Comparison of ENCODE assay signal across 9 mouse cellular contexts in the genomic region with DNA sequence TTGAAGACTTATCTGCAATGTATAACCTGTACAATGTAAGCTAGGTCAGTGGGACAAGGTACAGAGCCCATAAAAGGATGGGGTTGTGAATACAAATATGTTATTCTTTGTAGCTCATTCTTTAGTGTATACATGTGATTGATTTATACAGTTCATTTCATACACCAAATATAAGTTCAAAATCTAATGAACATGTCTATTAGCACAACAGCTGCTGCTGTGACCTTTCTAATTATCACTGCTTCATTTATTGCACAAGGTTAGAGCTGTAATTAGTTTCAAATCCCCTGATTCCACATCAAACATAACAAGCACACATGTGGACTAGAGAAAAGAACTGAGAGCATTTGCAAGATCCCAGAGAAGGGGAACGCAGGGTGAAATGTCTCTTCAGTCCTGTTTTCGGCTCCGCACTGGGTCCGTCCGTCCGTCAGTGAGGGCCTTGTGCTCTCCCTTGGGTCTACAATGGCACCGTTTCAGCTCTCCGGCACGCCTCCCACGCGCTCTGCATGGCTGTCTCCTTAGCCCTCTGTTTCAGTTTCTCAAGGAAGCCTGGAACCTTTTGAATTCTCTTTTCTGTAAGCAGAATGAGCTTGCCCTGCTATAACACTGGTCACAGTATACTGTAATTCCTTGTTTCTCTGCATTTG.
DNase-seq lines count a peak whose midpoint lies in the region; TF ChIP-seq lines count a peak whose summit lies in the region.
"Had no signal": no experiment of that assay in that cellular context is flagged by ENCODE, and none has a peak within 500 bp of the region (broad histone marks: within the 10 kb centered on the region; RNA-seq: fewer than 3 reads in every experiment).

No protein-coding gene starts in this region.

- peak overlapping the region; percentile 38; the same call in 1 of the 2 replicates for H3K27ac ChIP-seq in ES-E14 (ENCODE audit: insufficient read depth, low read depth, low read length, poor library complexity, severe bottlenecking)
- no peak overlapping the region for H3K27ac ChIP-seq in gastrocnemius, adult 2 months
- H3K27ac ChIP-seq: liver, embryonic 13.5 days had no signal

- in situ Hi-C loops in ES-E14 (cut with MboI; ENCODE audit: low sequenced_read_pairs in 2 of 2, unreplicated experiment in 2 of 2): no loop called here

- peaks cover 2 to 5% of the 10 kb centered on the region in 2 experiments; a peak in 3 of 4 replicates for H3K4me1 ChIP-seq in ES-E14 (ENCODE audit: control insufficient read depth in 2 of 2, insufficient read depth in 2 of 2, low read length in 2 of 2, poor library complexity in 1 of 2)
- H3K4me1 ChIP-seq: liver, embryonic 13.5 days had no signal

- peak; percentile 71 for DNase-seq in adrenal gland, postnatal 10 days
- no peak for DNase-seq in adrenal gland, adult 8-10 months
- no peak for DNase-seq in ES-E14 (ENCODE audit: low read depth, low spot score)
- DNase-seq in gastrocnemius, adult 2 months: peak; percentile 52
- peak; percentile 37 for DNase-seq in layer of hippocampus, postnatal 10 days (ENCODE audit: low spot score in 2 of 2)
- peak; percentile 46 for DNase-seq in right cerebral cortex, postnatal 14 days
- no peak for DNase-seq in yolk sac, embryonic 10.5 days (ENCODE audit: low spot score)
- DNase-seq in spleen, adult 12 weeks (ENCODE audit: low spot score): no peak
- DNase-seq: liver, embryonic 13.5 days had no signal

- H3K36me3 ChIP-seq in ES-E14 (ENCODE audit: control insufficient read depth, insufficient read depth, low read length, poor library complexity, severe bottlenecking): no peaks in the 10 kb centered on the region
- H3K36me3 ChIP-seq: liver, embryonic 13.5 days had no signal

- H3K9me3 ChIP-seq in ES-E14 (ENCODE audit: control insufficient read depth, insufficient read depth, low read depth, low read length): no peaks in the 10 kb centered on the region
- H3K9me3 ChIP-seq: liver, embryonic 13.5 days had no signal

- H3K9ac ChIP-seq in ES-E14 (ENCODE audit: insufficient read depth, low read depth, low read length, poor library complexity, severe bottlenecking): peak overlapping the region; percentile 26; the same call in 1 of the 2 replicates
- H3K9ac ChIP-seq: liver, embryonic 13.5 days had no signal

- H3K4me3 ChIP-seq in ES-E14 (ENCODE audit: insufficient read depth in 1 of 2, low read depth in 1 of 2, low read length in 2 of 2, poor library complexity in 1 of 2, severe bottlenecking in 1 of 2): no peak overlapping the region
- H3K4me3 ChIP-seq in gastrocnemius, adult 2 months: peak overlapping the region; percentile 47
- H3K4me3 ChIP-seq: liver, embryonic 13.5 days had no signal

- TF ChIP-seq CTCF in gastrocnemius, adult 2 months (IDR thresholded peaks at IDR 0.05): no peak

- intact Hi-C loops in gastrocnemius, adult 2 months (cut with DNase I): no loop called here

TF ChIP-seq in ES-E14, 5 proteins besides CTCF, POLR2A, EP300 and RAD21:
- no peak for TF ChIP-seq HCFC1 (IDR thresholded peaks at IDR 0.05; ENCODE audit: borderline replicate concordance, insufficient read depth, low read length)
- no peak for TF ChIP-seq CHD2 (IDR thresholded peaks at IDR 0.05; ENCODE audit: low read depth, low read length)
- TF ChIP-seq ZC3H11A (IDR thresholded peaks at IDR 0.05; ENCODE audit: borderline replicate concordance, low read depth, low read length): no peak
- TF ChIP-seq ZNF384 (IDR thresholded peaks at IDR 0.05; ENCODE audit: low read depth, low read length): no peak
- no peak for TF ChIP-seq MAFK (IDR thresholded peaks at IDR 0.05; ENCODE audit: insufficient read depth, low read depth, low read length)

Comparison
In these comparisons a context has a peak if more than half of its experiments do, and no peak if none do; other contexts are left out.
1. DNase-seq: peak in adrenal gland, postnatal 10 days (single experiment), gastrocnemius, adult 2 months (single experiment), layer of hippocampus, postnatal 10 days (2 of 2) and right cerebral cortex, postnatal 14 days (single experiment); none in adrenal gland, adult 8-10 months (single experiment), ES-E14 (single experiment), yolk sac, embryonic 10.5 days (single experiment) and spleen, adult 12 weeks (single experiment).